Mouse (Mus musculus) left cerebral cortex, adult 2 months (tissue): Measurements from ENCODE around the gene Per3. TPM values are rescaled to one million over a fixed set of nuclear protein-coding genes. Genes with fewer than 3 reads are reported as not detected.

Source experiments
- DNase-seq, 2 experiments: peaks; one replicate each; pipeline ENCODE4 v3.0.0; 2021 to 2022; ENCODE audit warnings: low spot score in 2 of 2, mixed read lengths in 1 of 2; ENCODE audit errors: extremely low spot score in 1 of 2
- H3K27ac ChIP-seq: fragments of 200-600 bp; 2 replicates; pipeline ENCODE4 v1.8.1; 2022
- H3K4me3 ChIP-seq: fragments of 200-600 bp; 2 replicates; pipeline ENCODE4 v1.8.1; 2022
- CTCF ChIP-seq: fragments of 200-600 bp; IDR thresholded peaks from 2 replicates; pipeline ENCODE4 v1.8.1; 2022; ENCODE audit warnings: antibody characterized with exemption, mild to moderate bottlenecking, moderate library complexity
- intact Hi-C: fragments of 180-260 bp; cut with DNase I; formaldehyde crosslinking; loops from one replicate; pipeline ENCODE4 v1.15.1; 2025
- total RNA-seq, 2 experiments: library from RNA; stranded (reverse); gene quantifications; 2 replicates each; pipeline ENCODE4 v1.2.3; 2021

The Per3 gene
- total RNA-seq, 2 experiments from 2014 or later = 25.1 to 29.9 TPM

DNA sequence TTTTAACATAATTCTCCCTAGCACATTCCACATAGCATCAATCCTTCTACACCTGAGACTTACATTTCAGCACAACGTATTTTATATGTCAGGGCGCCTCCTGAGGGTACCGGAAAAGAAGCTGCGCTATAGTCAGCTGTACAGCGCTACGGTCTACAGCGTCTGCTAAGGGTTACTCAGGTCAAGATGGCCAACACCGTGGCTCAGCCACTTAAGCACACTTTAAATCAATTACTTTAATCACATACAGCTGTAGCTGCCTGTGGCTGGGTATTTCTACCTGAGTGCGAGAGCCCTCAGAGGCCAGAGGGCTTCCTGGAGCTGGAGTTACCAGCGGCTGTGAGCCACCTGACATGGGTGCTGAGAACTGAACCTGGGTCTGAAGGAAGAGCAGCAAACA lies 28.5 kb downstream of the Per3 start:
- no peak for TF ChIP-seq CTCF
- no peak overlapping the region for H3K27ac ChIP-seq
- no peak overlapping the region for H3K4me3 ChIP-seq
- intact Hi-C loops = no loop called here
- DNase-seq = no peak

DNA sequence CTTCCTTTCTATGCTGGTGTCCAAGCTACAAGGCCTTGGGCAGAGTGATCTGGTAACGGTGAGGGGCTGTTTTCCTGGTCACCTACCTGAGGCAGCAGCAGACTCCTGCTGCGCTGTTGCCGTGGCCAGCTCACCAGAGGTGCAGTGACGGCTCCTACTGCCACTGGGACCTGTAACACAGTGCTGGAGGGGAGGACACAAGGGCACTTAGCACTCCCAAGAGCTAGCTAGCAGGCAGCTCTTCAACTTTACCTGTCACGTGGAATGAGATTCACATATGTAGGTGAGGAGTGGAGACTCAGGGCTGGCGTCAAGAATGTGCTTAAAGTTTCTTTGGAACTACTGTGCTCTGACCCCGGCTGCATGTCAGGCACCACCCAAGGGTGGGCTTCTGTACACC lies 34.1 kb downstream of the Per3 start:
- no peak overlapping the region for H3K4me3 ChIP-seq
- TF ChIP-seq CTCF = no peak
- intact Hi-C loops = no loop called here
- no peak overlapping the region for H3K27ac ChIP-seq
- no peak for DNase-seq

DNA sequence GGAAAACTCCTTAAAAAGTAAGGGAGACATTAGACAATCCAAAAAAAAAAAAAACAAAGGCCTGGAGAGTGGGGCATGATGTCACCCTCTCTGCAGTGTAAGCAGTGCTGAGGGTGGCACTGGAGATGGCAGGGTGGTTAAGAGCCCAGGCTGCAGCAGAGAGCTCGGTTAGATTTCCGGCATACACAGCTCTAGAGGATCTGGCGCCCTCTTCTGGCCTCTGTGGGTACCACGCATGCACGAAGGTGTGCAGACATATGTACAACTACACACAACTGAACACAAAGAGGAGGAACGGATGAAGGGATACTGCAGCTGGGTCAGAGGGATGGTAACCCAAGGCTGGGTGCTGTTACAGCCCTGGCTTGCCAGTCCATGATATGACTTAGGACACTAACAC lies 37.5 kb downstream of the Per3 start:
- H3K4me3 ChIP-seq = no peak overlapping the region
- peak; percentile 28 to 33 for DNase-seq
- H3K27ac ChIP-seq = no peak overlapping the region
- intact Hi-C loops = no loop called here
- peak; percentile 53 for TF ChIP-seq CTCF

DNA sequence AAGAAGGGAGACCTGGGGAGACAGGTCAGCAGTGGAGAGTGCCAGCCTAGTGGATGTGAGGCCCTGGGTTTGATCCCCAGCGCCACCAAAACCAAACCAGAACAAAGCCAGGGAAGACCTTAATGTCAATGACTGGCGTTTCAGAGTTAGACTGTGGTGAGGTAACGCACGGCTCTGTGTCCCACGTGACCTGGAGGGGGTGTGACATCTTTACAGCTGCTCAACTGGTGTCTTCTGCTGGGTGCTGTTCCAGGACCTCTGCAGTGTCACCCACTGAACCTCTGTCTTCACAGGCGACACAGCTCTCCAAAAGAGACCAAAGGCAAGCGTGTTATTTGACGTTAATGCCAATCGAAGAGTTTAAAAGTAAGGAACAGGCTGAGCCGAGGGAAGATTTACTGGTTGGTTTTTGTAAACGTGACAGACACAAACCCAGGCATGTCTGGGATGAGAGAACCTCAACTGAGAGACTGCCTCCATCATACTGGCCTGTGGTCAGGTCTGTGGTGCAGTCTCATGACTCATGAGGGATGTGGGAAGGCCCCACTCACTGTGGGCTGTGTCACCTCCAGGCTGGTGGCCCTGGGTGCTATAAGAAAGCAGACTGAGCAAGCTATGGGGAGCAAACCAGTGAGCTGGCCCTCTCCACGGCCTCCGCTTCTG lies 38.7 kb downstream of the Per3 start:
- no peak overlapping the region for H3K4me3 ChIP-seq
- H3K27ac ChIP-seq = no peak overlapping the region
- no peak for DNase-seq
- no peak for TF ChIP-seq CTCF
- intact Hi-C loops = no loop called here

DNA sequence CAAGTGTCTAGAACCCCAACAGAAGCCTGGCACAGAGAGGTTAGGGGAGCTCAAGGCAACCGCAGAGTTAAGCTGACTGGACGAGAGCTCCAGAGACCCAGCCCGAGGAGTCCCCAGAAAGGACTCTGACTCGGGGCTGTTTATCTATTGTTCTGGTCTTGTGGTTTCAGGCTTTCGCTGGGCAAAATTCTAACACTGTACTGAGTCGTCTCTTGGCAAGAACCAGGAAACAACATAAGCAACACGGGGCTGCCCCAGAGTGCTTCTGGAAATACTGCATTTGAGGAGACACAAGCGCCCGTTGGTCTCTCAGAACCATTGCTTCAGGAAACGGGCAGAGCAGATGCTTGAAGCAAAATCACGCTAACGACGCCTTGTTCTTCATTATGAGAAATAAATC lies 43.1 kb downstream of the Per3 start:
- H3K4me3 ChIP-seq = no peak overlapping the region
- no peak for TF ChIP-seq CTCF
- DNase-seq = no peak
- H3K27ac ChIP-seq = no peak overlapping the region
- intact Hi-C loops = no loop called here

DNA sequence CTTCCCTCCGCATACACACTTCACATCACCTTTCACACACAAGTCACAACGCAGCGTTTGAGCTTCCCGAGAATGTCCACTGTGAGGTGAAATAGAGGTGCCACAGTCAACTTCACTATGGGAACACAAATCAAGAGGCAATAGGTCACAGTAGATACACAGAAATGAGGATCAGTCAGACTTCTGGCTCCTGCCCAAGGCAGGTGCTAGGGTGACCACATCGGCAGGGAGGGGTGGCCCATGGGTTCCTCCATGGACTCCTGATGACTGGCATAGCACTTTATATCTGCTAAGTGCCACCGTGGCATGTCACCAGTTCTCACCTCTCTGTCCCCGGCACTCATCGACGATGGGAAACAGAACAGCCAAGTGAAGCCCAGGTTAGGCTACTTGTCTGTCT lies 45.8 kb downstream of the Per3 start:
- Histone ChIP-seq H3K4me3 (no peak overlapping the region), H3K27ac (no peak overlapping the region)
- no peak for DNase-seq
- no peak for TF ChIP-seq CTCF
- intact Hi-C loops = no loop called here

DNA sequence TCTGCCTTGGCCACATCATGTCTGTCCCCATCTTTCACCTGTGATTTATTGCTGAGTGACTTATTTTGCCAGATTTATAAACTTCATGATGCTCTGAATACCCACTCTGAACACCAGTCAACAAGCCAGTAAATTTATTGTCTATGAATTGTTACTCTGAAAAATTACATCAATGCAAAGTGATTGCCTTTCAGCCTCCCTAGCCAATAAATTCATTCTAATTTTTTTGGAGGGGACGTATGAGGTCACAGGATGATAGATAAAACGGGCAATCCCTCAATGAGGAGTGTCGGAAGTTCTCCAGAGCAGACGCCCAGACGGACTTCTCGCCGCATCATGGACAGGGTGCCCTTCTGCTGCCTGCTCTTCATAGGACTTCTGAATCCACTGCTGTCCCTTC lies 47.7 kb downstream of the Per3 start, which contains the start of gene Uts2:
Gene Uts2, plus strand, starts transcription at position 301 of the 400 bp plus-strand sequence.
- Histone ChIP-seq H3K4me3 (no peak within 1 kb of the TSS), H3K27ac (no peak within 1 kb of the TSS)
- no peak for TF ChIP-seq CTCF
- no peak for DNase-seq
- intact Hi-C loops = no loop called here

DNA sequence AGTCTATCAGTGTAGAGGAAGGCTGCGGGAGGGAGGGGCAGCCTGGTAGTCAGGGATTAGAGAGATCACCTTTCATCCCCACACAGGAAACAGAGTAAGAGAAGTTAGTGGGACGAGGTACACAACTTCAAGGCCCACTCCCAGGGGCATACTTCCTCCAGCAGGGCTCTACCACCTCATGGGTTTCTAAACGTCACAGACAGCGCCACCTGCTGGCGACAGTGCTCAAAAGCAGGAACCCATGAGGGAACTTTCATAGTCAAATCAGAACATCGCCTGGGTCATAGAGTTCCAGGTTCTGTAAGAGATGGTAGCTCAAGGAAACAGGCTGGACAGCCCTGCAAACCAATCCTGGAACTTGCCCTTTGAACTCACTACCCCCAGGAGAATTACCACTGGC lies 54.3 kb downstream of the Per3 start:
- intact Hi-C loops = no loop called here
- no peak overlapping the region for H3K27ac ChIP-seq
- no peak overlapping the region for H3K4me3 ChIP-seq
- peak; percentile 47 for TF ChIP-seq CTCF
- DNase-seq = no peak

DNA sequence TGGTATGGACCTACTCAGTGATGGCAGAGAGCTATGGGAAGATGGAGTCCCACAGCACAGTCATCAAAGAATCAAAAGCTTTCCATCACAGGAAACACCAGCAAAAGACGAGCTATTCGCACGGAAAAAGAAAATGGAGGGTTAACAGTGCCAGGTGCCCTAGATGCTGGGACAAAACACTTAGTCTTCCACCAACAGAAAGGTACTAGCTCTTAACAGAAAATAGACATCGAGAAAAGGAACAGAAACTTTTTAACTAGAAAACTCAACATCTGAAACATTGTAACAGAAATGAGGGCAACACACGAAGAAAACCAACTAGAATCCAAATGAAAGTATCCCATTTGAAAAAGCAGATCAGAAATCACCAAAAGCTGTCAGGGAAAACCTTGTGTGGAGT lies 64.3 kb downstream of the Per3 start:
- DNase-seq = no peak
- no peak for TF ChIP-seq CTCF
- Histone ChIP-seq H3K27ac (no peak overlapping the region), H3K4me3 (no peak overlapping the region)
- intact Hi-C loops = no loop called here

DNA sequence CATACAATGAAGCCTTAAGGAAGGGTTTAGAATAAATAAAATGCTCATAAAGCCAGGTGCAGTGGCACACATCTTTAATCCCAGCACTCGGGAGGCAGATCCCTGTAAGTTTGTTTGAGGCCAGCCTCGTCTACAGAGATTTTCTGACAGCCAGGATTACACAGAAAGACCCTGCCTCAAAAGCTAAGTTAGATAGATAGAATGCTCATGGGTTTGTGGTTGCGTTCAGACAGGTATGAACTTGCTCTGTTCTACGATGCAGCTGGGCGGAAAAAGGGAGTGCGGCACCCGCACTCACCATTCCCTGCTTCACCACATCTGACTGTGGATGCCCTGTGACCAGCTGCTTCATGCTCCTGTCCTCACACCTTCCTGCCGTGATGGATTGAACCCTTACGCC lies 65.0 kb downstream of the Per3 start:
- H3K4me3 ChIP-seq = no peak overlapping the region
- no peak for DNase-seq
- H3K27ac ChIP-seq = no peak overlapping the region
- no peak for TF ChIP-seq CTCF
- intact Hi-C loops = no loop called here

DNA sequence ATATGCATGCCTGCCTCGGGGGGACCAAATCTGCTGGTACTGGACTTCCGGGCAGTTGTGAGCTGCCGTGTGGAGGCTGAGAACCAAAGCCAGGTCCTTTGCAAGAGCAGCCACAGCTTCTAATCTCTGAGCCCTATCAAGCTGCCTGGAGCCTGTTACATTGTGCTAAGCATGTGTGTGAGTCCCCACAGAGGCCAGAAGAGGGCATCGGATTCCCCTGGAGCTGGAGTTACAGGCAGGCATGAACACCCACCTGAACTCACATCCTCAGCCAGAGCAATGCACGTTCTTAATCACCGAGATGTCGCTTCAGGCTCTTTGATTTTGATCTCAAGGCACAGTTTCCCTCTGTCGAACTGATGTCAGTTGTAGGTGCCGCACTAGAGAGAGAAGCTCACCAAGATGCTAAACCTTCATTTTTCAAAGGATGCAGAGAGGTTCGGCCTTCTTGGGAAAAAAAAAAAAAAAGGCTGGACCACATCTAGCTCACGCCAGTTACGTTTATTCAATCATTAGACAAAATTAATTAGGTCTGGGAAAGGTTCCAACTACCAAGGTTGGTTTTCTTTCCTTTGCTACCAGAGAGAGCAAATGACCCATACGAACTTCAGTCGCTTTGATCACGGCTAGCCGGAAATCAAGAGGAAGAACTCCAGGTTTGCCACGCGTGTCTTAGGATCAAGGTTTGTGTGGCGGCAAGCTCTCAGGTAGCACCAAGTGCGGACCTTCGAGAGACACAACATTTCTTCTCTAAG lies 66.1 kb downstream of the Per3 start:
- Histone ChIP-seq H3K4me3 (no peak overlapping the region), H3K27ac (no peak overlapping the region)
- TF ChIP-seq CTCF = no peak
- intact Hi-C loops = no loop called here
- DNase-seq = no peak

DNA sequence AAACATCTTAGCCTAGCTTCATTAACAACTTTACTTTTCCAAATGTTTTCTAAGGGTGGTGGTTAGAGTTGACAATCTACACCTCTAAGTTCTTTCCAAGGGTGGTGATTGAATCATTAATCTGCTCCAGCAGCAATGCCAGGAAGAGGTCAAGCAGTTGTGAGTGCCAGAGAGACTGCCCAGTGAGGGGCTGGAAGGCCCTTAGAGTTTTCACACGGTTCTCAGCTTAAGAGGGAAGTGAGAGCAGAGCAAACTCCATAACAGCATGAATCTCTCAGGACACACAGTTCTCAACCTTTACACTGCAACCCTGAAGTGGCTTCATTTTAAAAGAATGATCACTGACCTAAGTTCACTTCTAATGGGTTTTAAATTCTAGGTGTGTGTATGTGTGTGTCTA lies 69.3 kb downstream of the Per3 start:
- intact Hi-C loops = no loop called here
- Histone ChIP-seq H3K4me3 (no peak overlapping the region), H3K27ac (no peak overlapping the region)
- no peak for DNase-seq
- TF ChIP-seq CTCF = no peak

DNA sequence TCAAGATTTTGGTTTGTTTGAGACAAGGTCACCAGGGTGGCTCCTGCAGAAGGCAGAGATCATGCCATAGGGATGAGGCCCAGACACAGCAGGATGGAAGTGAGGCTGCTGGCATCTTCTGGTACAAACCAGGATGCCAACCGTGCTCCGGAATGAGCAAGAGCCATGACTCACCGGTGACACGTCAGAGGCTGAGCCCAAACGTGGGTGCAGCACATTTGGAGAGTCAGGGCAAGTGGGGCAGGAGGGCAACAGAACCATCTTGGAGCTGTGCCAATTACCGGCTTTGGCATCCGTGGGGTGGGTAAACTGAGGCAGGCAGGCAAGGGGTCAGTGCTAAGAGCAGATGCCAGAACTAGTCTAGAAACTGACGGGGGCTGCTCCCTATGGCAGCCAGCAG lies 71.2 kb downstream of the Per3 start:
- intact Hi-C loops = no loop called here
- DNase-seq = no peak

More for the DNA sequence above, 71.2 kb downstream of the Per3 start:
- Histone ChIP-seq H3K4me3 (no peak overlapping the region), H3K27ac (no peak overlapping the region)
- TF ChIP-seq CTCF = no peak
